Mouse (Mus musculus): ENCODE measurements around the gene 3110021N24Rik. TPM values are rescaled to one million over a fixed set of nuclear protein-coding genes. Genes with fewer than 3 reads are reported as not detected.
"Not testable (repeated sequence)": the region's sequence is repeated elsewhere in the genome, so short reads cannot be mapped to it uniquely, and the experiment has no call there.

Gene 3110021N24Rik
- 1.0 and 1.8 TPM in 2 replicates for polyA plus RNA-seq (2015; fragmentation: Nextera tagmentation; extraction: Ambion mirVana)

- H3K27me3 ChIP-seq: no peaks in the 10 kb centered on the region
- no peaks in the 10 kb centered on the region for H3K9me3 ChIP-seq (replicated peaks)
- H3K4me2 ChIP-seq: no peak within 1 kb of the TSS
- H3K4me1 ChIP-seq (replicated peaks): 0 out of 2 replicates have a peak, but pooled peaks cover 3% of the 10 kb centered on the region
- H3K27ac ChIP-seq: no peak within 1 kb of the TSS
- no peak for ATAC-seq (replicated peaks; ENCODE audit: insufficient number of reproducible peaks, insufficient read depth, low FRiP score, low read depth)
- H3K4me3 ChIP-seq: no peak within 1 kb of the TSS
- no peak within 1 kb of the TSS for H3K9ac ChIP-seq
- WGBS: 81% methylated on average over 5 of the region's 5 CpGs
- peaks cover 12% of the 10 kb centered on the region; the same call in 1 of the 2 replicates for H3K36me3 ChIP-seq
Observed at GRCm38 (mm10) chr4:108719349-108719748, at the start of gene 3110021N24Rik. 3110021N24Rik (plus strand) TSS chr4:108719649.

GRCm38 (mm10) chr4:108686156-108686555, 33.3 kb upstream of the 3110021N24Rik start:
- H3K27me3 ChIP-seq: no peaks in the 10 kb centered on the region
- no peak overlapping the region for H3K4me2 ChIP-seq
- H3K4me3 ChIP-seq: no peak overlapping the region
- H3K36me3 ChIP-seq: peaks cover 8% of the 10 kb centered on the region; the same call in 1 of the 2 replicates
- no peak for ATAC-seq (replicated peaks; ENCODE audit: insufficient number of reproducible peaks, insufficient read depth, low FRiP score, low read depth)
- no peaks in the 10 kb centered on the region for H3K4me1 ChIP-seq (replicated peaks)
- H3K9me3 ChIP-seq (replicated peaks): no peaks in the 10 kb centered on the region
- H3K9ac ChIP-seq: no peak overlapping the region
- H3K27ac ChIP-seq: no peak overlapping the region
- WGBS: 60% methylated on average over 3 of the region's 3 CpGs

- not testable (repeated sequence) for H3K4me3 ChIP-seq; H3K4me2 ChIP-seq; H3K27me3 ChIP-seq; H3K9me3 ChIP-seq (replicated peaks); ATAC-seq (replicated peaks; ENCODE audit: insufficient number of reproducible peaks, insufficient read depth, low FRiP score, low read depth); H3K9ac ChIP-seq; H3K4me1 ChIP-seq (replicated peaks); H3K27ac ChIP-seq
- peaks cover 12% of the 10 kb centered on the region for H3K36me3 ChIP-seq
- 92% methylated on average over 6 of the region's 7 CpGs for WGBS
Observed at GRCm38 (mm10) chr4:108687098-108687497, 32.4 kb upstream of the 3110021N24Rik start.

- peaks cover 10% of the 10 kb centered on the region for H3K36me3 ChIP-seq
- H3K4me3 ChIP-seq: no peak overlapping the region
- no peak overlapping the region for H3K27ac ChIP-seq
- no peak for ATAC-seq (replicated peaks; ENCODE audit: insufficient number of reproducible peaks, insufficient read depth, low FRiP score, low read depth)
- H3K27me3 ChIP-seq: no peaks in the 10 kb centered on the region
- H3K4me1 ChIP-seq (replicated peaks): no peaks in the 10 kb centered on the region; the same call in 1 of the 2 replicates
- no peaks in the 10 kb centered on the region for H3K9me3 ChIP-seq (replicated peaks)
- 94% methylated on average over 3 of the region's 3 CpGs for WGBS
- H3K9ac ChIP-seq: no peak overlapping the region
- no peak overlapping the region for H3K4me2 ChIP-seq
Observed at GRCm38 (mm10) chr4:108690479-108690878, 29.0 kb upstream of the 3110021N24Rik start.

GRCm38 (mm10) chr4:108691469-108691868, 28.0 kb upstream of the 3110021N24Rik start:
- no peak overlapping the region for H3K9ac ChIP-seq
- H3K27ac ChIP-seq: no peak overlapping the region
- no peak overlapping the region for H3K4me2 ChIP-seq
- H3K36me3 ChIP-seq: peaks cover 10% of the 10 kb centered on the region
- no peaks in the 10 kb centered on the region for H3K27me3 ChIP-seq
- H3K4me3 ChIP-seq: no peak overlapping the region
- no peak for ATAC-seq (replicated peaks; ENCODE audit: insufficient number of reproducible peaks, insufficient read depth, low FRiP score, low read depth)
- no peaks in the 10 kb centered on the region for H3K9me3 ChIP-seq (replicated peaks)
- no peaks in the 10 kb centered on the region; the same call in 1 of the 2 replicates for H3K4me1 ChIP-seq (replicated peaks)

GRCm38 (mm10) chr4:108696934-108697333, 22.5 kb upstream of the 3110021N24Rik start:
- H3K27me3 ChIP-seq: no peaks in the 10 kb centered on the region
- H3K36me3 ChIP-seq: peaks cover 3% of the 10 kb centered on the region; the same call in 1 of the 2 replicates
- no peaks in the 10 kb centered on the region; the same call in 1 of the 2 replicates for H3K4me1 ChIP-seq (replicated peaks)
- no peak overlapping the region for H3K9ac ChIP-seq
- H3K27ac ChIP-seq: no peak overlapping the region
- WGBS: 55% methylated on average over 3 of the region's 3 CpGs
- no peak overlapping the region for H3K4me3 ChIP-seq
- H3K9me3 ChIP-seq (replicated peaks): no peaks in the 10 kb centered on the region
- no peak overlapping the region for H3K4me2 ChIP-seq
- ATAC-seq (replicated peaks; ENCODE audit: insufficient number of reproducible peaks, insufficient read depth, low FRiP score, low read depth): no peak

- Histone ChIP-seq H3K36me3 (no peaks in the 10 kb centered on the region), H3K4me1 (replicated peaks) (no peaks in the 10 kb centered on the region), H3K9me3 (replicated peaks) (no peaks in the 10 kb centered on the region), H3K27ac (no peak overlapping the region), H3K9ac (no peak overlapping the region), H3K4me2 (no peak overlapping the region), H3K27me3 (no peaks in the 10 kb centered on the region), H3K4me3 (no peak overlapping the region)
- WGBS: 71% methylated on average over 5 of the region's 5 CpGs
- ATAC-seq (replicated peaks; ENCODE audit: insufficient number of reproducible peaks, insufficient read depth, low FRiP score, low read depth): no peak
Observed at GRCm38 (mm10) chr4:108708209-108708608, 11.2 kb upstream of the 3110021N24Rik start.

- 50% methylated on average over 3 of the region's 3 CpGs for WGBS
- H3K4me1 ChIP-seq (replicated peaks): 0 out of 2 replicates have a peak, but pooled peaks cover 3% of the 10 kb centered on the region
- no peak for ATAC-seq (replicated peaks; ENCODE audit: insufficient number of reproducible peaks, insufficient read depth, low FRiP score, low read depth)
Observed at GRCm38 (mm10) chr4:108721245-108721784, 1.9 kb downstream of the 3110021N24Rik start.

GRCm38 (mm10) chr4:108724102-108724501, 4.7 kb downstream of the 3110021N24Rik start:
- whole genome bisulfite sequencing: 89% methylated on average over 2 of the region's 2 CpGs

More at GRCm38 (mm10) chr4:108721245-108721784, 1.9 kb downstream of the 3110021N24Rik start:
- Histone ChIP-seq H3K4me2 (no peak overlapping the region), H3K4me3 (no peak overlapping the region), H3K36me3 (peaks cover 14% of the 10 kb centered on the region; the same call in 1 of the 2 replicates), H3K27me3 (no peaks in the 10 kb centered on the region), H3K9ac (no peak overlapping the region), H3K27ac (no peak overlapping the region), H3K9me3 (replicated peaks) (no peaks in the 10 kb centered on the region)

GRCm38 (mm10) chr4:108730450-108730849, 11.0 kb downstream of the 3110021N24Rik start:
- 69% methylated on average over 1 of the region's 1 CpGs for WGBS
- Histone ChIP-seq H3K4me1 (replicated peaks) (peaks cover 5% of the 10 kb centered on the region; the same call in 1 of the 2 replicates), H3K4me3 (no peak overlapping the region), H3K27ac (no peak overlapping the region), H3K4me2 (no peak overlapping the region), H3K36me3 (no peaks in the 10 kb centered on the region), H3K27me3 (no peaks in the 10 kb centered on the region), H3K9ac (no peak overlapping the region), H3K9me3 (replicated peaks) (no peaks in the 10 kb centered on the region)
- no peak for ATAC-seq (replicated peaks; ENCODE audit: insufficient number of reproducible peaks, insufficient read depth, low FRiP score, low read depth)

More at GRCm38 (mm10) chr4:108724102-108724501, 4.7 kb downstream of the 3110021N24Rik start:
- Histone ChIP-seq H3K36me3 (peaks cover 7% of the 10 kb centered on the region; the same call in 1 of the 2 replicates), H3K9me3 (replicated peaks) (no peaks in the 10 kb centered on the region), H3K4me1 (replicated peaks) (0 out of 2 replicates have a peak, but pooled peaks cover 3% of the 10 kb centered on the region), H3K9ac (no peak overlapping the region), H3K4me3 (no peak overlapping the region), H3K4me2 (no peak overlapping the region), H3K27ac (no peak overlapping the region), H3K27me3 (no peaks in the 10 kb centered on the region)
- ATAC-seq (replicated peaks; ENCODE audit: insufficient number of reproducible peaks, insufficient read depth, low FRiP score, low read depth): no peak

GRCm38 (mm10) chr4:108731582-108731981, 12.1 kb downstream of the 3110021N24Rik start:
- no peaks in the 10 kb centered on the region for H3K9me3 ChIP-seq (replicated peaks)
- H3K27me3 ChIP-seq: no peaks in the 10 kb centered on the region
- no peak overlapping the region for H3K4me3 ChIP-seq
- no peak overlapping the region for H3K27ac ChIP-seq
- ATAC-seq (replicated peaks; ENCODE audit: insufficient number of reproducible peaks, insufficient read depth, low FRiP score, low read depth): no peak
- no peak overlapping the region for H3K4me2 ChIP-seq
- no peaks in the 10 kb centered on the region for H3K36me3 ChIP-seq
- no peak overlapping the region for H3K9ac ChIP-seq
- WGBS: 57% methylated on average over 3 of the region's 3 CpGs
- peaks cover 5% of the 10 kb centered on the region; the same call in 1 of the 2 replicates for H3K4me1 ChIP-seq (replicated peaks)

Data from heart, embryonic 15.5 days (tissue).